Mouse (Mus musculus) forebrain, embryonic 11.5 days (tissue): ENCODE results near the gene 4930432K21Rik. TPM values are rescaled to one million over a fixed set of nuclear protein-coding genes. Genes with fewer than 3 reads are reported as not detected.

Experiments
- ATAC-seq: fragments of 200-750 bp; cut with Nextera tagmentation; replicated peaks from 2 replicates; pipeline ENCODE4 v1.8.0; 2017; ENCODE audit warnings: moderate TSS enrichment; ENCODE audit not compliant: low FRiP score
- DNase-seq: peaks from one replicate; pipeline ENCODE4 v3.0.0-alpha.2; 2017; ENCODE audit warnings: low spot score
- H3K27ac ChIP-seq: fragments of 300-500 bp; sonication (generic); 2 replicates; pipeline ENCODE4 v1.5.1; 2014; ENCODE audit warnings: low read depth, low read length
- H3K27me3 ChIP-seq: fragments of 300-500 bp; sonication (generic); 2 replicates; pipeline ENCODE4 v1.6.1; 2014; ENCODE audit warnings: mild to moderate bottlenecking, low read length, mixed read lengths; ENCODE audit not compliant: control insufficient read depth, insufficient read depth
- H3K36me3 ChIP-seq: fragments of 300-500 bp; sonication (generic); 2 replicates; pipeline ENCODE4 v1.6.1; 2014; ENCODE audit warnings: mild to moderate bottlenecking, low read length, moderate library complexity, mixed read lengths; ENCODE audit not compliant: control insufficient read depth, insufficient read depth
- H3K4me1 ChIP-seq: fragments of 300-500 bp; sonication (generic); replicated peaks from 2 replicates; pipeline ENCODE4 v1.6.1; 2014; ENCODE audit warnings: low read length, mixed read lengths; ENCODE audit not compliant: control insufficient read depth, insufficient read depth
- H3K4me2 ChIP-seq: fragments of 300-500 bp; sonication (generic); 2 replicates; pipeline ENCODE4 v1.6.1; 2014; ENCODE audit warnings: low read depth, mild to moderate bottlenecking, low read length, moderate library complexity, mixed read lengths; ENCODE audit not compliant: severe bottlenecking
- H3K4me3 ChIP-seq: fragments of 300-500 bp; sonication (generic); 2 replicates; pipeline ENCODE4 v1.5.1; 2014; ENCODE audit warnings: low read depth, low read length
- H3K9ac ChIP-seq: fragments of 300-500 bp; sonication (generic); 2 replicates; pipeline ENCODE4 v1.6.1; 2014; ENCODE audit warnings: low read length
- H3K9me3 ChIP-seq: fragments of 300-500 bp; sonication (generic); 2 replicates; pipeline ENCODE4 v1.6.1; 2016; ENCODE audit warnings: low read length, mixed read lengths; ENCODE audit not compliant: control insufficient read depth
- WGBS: fragments of 180-500 bp; shearing (Covaris S2); extraction: QIAGEN DNeasy Blood & Tissue Kit; methylation state at CpG from one replicate; pipeline ENCODE4 v1.1.7; 2014; 5-methylcytosine and 5-hydroxymethylcytosine counted together
- polyA plus RNA-seq: library from polyadenylated mRNA; unstranded; fragments of >200 nt; fragmentation: Nextera tagmentation; extraction: Ambion mirVana; gene quantifications from 2 replicates; pipeline ENCODE4 v1.2.1, GENCODE M21; 2014

Gene 4930432K21Rik
- polyA plus RNA-seq: 1.2 and 1.5 TPM in 2 replicates

- 17% methylated on average over 48 of the region's 49 CpGs for WGBS
- Histone ChIP-seq H3K4me2 (peak within 1 kb of the TSS; percentile 85), H3K4me3 (peak within 1 kb of the TSS; percentile 67), H3K27ac (no peak within 1 kb of the TSS), H3K9me3 (no peaks in the 10 kb centered on the region), H3K4me1 (peaks cover 9% of the 10 kb centered on the region; the same call in 1 of the 2 replicates), H3K27me3 (no peaks in the 10 kb centered on the region), H3K36me3 (peaks cover 8% of the 10 kb centered on the region), H3K9ac (peak within 1 kb of the TSS; percentile 81)
- ATAC-seq (peak; percentile 95), DNase-seq (peak; percentile 93)
Observed at GRCm38 (mm10) chr8:84147769-84148530, at the start of gene 4930432K21Rik, which contains the start of gene Cc2d1a. Gene 4930432K21Rik (plus strand): TSS chr8:84148025. Gene Cc2d1a (minus strand): TSS chr8:84147936.

GRCm38 (mm10) chr8:84098376-84098775, 49.4 kb upstream of the 4930432K21Rik start:
- WGBS: 96% methylated on average over 7 of the region's 7 CpGs
- no peak for DNase-seq
- ATAC-seq: no peak
- no peaks in the 10 kb centered on the region for H3K27me3 ChIP-seq
- no peaks in the 10 kb centered on the region for H3K9me3 ChIP-seq
- H3K9ac ChIP-seq: no peak overlapping the region
- H3K4me3 ChIP-seq: no peak overlapping the region
- H3K27ac ChIP-seq: no peak overlapping the region
- H3K4me2 ChIP-seq: no peak overlapping the region
- H3K4me1 ChIP-seq: peaks cover 2% of the 10 kb centered on the region; the same call in 1 of the 2 replicates
- peaks cover 22% of the 10 kb centered on the region for H3K36me3 ChIP-seq

GRCm38 (mm10) chr8:84101476-84102270, 46.2 kb upstream of the 4930432K21Rik start:
- DNase-seq (no peak), ATAC-seq (no peak)
- Histone ChIP-seq H3K27me3 (no peaks in the 10 kb centered on the region), H3K4me2 (no peak overlapping the region), H3K9ac (no peak overlapping the region), H3K27ac (no peak overlapping the region), H3K4me1 (peaks cover 5% of the 10 kb centered on the region; the same call in 1 of the 2 replicates), H3K9me3 (no peaks in the 10 kb centered on the region), H3K4me3 (no peak overlapping the region), H3K36me3 (peaks cover 14% of the 10 kb centered on the region; the same call in 1 of the 2 replicates)
- 95% methylated on average over 25 of the region's 25 CpGs for WGBS

- H3K27me3 ChIP-seq: no peaks in the 10 kb centered on the region
- ATAC-seq: no peak
- H3K9me3 ChIP-seq: no peaks in the 10 kb centered on the region; the same call in 1 of the 2 replicates
- 53% methylated on average over 3 of the region's 3 CpGs for WGBS
- peak overlapping the region; percentile 70 for H3K4me3 ChIP-seq
- no peak for DNase-seq
- peak overlapping the region; percentile 83 for H3K4me2 ChIP-seq
- H3K27ac ChIP-seq: peak overlapping the region; percentile 87; the same call in 1 of the 2 replicates
- H3K36me3 ChIP-seq: peaks cover 3% of the 10 kb centered on the region; the same call in 1 of the 2 replicates
- H3K9ac ChIP-seq: peak overlapping the region; percentile 79
- peaks cover 5% of the 10 kb centered on the region; the same call in 1 of the 2 replicates for H3K4me1 ChIP-seq
Observed at GRCm38 (mm10) chr8:84103601-84104000, 44.2 kb upstream of the 4930432K21Rik start.

GRCm38 (mm10) chr8:84104221-84104620, 43.6 kb upstream of the 4930432K21Rik start:
- Histone ChIP-seq H3K4me3 (peak overlapping the region; percentile 70), H3K27me3 (no peaks in the 10 kb centered on the region), H3K27ac (peak overlapping the region; percentile 87), H3K9me3 (no peaks in the 10 kb centered on the region; the same call in 1 of the 2 replicates), H3K4me2 (peak overlapping the region; percentile 83), H3K36me3 (peaks cover 3% of the 10 kb centered on the region; the same call in 1 of the 2 replicates), H3K9ac (peak overlapping the region; percentile 79), H3K4me1 (peaks cover 5% of the 10 kb centered on the region; the same call in 1 of the 2 replicates)
- ATAC-seq (peak; percentile 79), DNase-seq (peak; percentile 91)
- WGBS: 0% methylated on average over 22 of the region's 29 CpGs

- Histone ChIP-seq H3K27ac (peak within 1 kb of the TSS; percentile 87), H3K4me2 (peak within 1 kb of the TSS; percentile 83), H3K9me3 (no peaks in the 10 kb centered on the region; the same call in 1 of the 2 replicates), H3K9ac (peak within 1 kb of the TSS; percentile 79), H3K27me3 (no peaks in the 10 kb centered on the region), H3K4me3 (peak within 1 kb of the TSS; percentile 70), H3K4me1 (peaks cover 5% of the 10 kb centered on the region; the same call in 1 of the 2 replicates), H3K36me3 (peaks cover 3% of the 10 kb centered on the region; the same call in 1 of the 2 replicates)
- ATAC-seq: peak; percentile 96
- peak; percentile 98 for DNase-seq
- 7% methylated on average over 42 of the region's 42 CpGs for WGBS
Observed at GRCm38 (mm10) chr8:84104697-84105609, 42.9 kb upstream of the 4930432K21Rik start, which contains the start of gene Dcaf15. Gene Dcaf15 (minus strand): TSS chr8:84104768.

- no peak for DNase-seq
- Histone ChIP-seq H3K4me1 (peaks cover 5% of the 10 kb centered on the region; the same call in 1 of the 2 replicates), H3K27me3 (no peaks in the 10 kb centered on the region), H3K9me3 (no peaks in the 10 kb centered on the region; the same call in 1 of the 2 replicates), H3K9ac (no peak overlapping the region), H3K4me3 (no peak overlapping the region), H3K27ac (no peak overlapping the region), H3K4me2 (no peak overlapping the region), H3K36me3 (peaks cover 3% of the 10 kb centered on the region; the same call in 1 of the 2 replicates)
- 82% methylated on average over 2 of the region's 2 CpGs for WGBS
- no peak for ATAC-seq
Observed at GRCm38 (mm10) chr8:84105676-84106075, 42.1 kb upstream of the 4930432K21Rik start.
